Mouse (Mus musculus): ENCODE measurements around the gene Lrfn4.
"Not testable (repeated sequence)": the region's sequence is repeated elsewhere in the genome, so short reads cannot be mapped to it uniquely, and the experiment has no call there.

The Lrfn4 gene

DNA sequence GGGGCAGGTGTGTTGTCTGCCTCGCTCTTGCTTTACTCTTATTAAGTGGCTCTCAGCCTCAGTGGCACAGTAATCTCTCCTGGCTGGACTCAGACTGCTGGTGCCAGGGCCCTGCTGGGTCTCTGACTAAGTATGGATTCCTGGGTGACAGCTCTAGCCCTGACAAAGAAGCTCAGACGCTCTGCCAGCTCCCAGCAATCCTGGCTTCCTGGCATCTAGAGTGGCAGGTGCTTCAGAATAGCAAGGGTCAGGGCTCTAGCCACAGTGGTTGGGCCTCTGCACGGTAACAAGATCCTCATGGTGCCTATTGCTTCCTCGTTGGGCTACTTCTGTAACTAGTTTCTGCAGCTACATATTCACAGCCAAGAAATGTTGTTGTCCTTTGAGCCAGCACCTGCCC, 5.4 kb downstream of the Lrfn4 start:
- in situ Hi-C loops (cut with MseI, MboI): no loop called here

DNA sequence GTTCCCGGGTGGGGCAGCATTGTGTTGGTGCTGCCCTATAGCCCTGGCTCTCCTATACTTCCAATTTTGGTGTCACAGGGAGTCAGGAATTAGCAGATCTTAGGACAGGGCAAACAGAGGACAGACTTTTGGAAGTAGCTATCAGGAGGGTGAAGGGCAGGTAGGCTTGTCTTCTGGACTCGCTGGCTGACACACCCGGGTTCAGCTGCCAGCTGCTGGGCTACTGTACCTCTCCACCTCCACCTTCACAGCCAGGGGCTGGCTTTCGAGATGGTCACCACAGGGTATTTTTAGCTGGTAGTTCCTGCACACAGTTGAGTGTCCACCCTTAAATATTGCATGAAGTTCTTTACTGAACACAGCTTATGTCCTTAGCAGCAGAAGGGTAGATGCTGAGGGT, 7.0 kb downstream of the Lrfn4 start:
- in situ Hi-C loops (cut with MseI, MboI): no loop called here

DNA sequence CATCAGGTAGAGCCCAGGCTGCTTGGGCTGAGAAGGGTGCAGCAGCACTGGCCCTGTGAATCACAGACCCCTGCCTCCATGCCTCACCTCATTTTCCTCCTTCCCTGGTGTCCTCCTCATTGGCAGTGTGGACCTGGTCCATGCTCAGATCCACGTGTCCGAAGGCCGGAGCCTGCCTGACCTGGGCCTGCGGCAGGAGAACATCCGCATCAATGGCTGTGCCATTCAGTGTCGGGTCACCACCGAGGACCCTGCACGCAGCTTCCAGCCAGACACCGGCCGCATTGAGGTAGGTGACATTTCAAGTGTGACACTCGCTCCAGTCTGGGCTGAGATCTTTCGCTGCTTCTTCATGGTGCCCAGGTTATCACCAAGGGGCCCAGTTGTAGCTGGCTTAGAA, 8.1 kb downstream of the Lrfn4 start:
- in situ Hi-C loops (cut with MseI, MboI): no loop called here

DNA sequence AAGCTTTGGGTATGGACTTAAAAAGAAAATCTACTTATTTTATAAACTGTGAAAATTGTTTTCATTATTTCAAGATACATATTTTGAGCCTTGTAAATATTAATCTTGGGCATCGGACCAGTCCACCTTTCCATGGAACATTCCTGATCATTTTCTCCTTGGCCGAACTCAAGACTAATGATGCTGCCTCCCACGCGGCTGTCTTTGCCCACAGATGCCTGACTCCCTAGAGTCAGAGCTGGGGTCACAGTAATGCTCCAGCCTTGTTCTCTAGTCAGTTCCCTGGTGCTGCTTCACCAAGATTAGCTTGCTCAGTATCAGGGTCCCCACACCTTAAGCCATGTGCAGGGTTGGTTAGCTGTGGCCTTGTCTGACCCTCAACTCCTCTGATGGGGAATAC, 9.8 kb downstream of the Lrfn4 start:
- in situ Hi-C loops (cut with MseI, MboI): no loop called here

DNA sequence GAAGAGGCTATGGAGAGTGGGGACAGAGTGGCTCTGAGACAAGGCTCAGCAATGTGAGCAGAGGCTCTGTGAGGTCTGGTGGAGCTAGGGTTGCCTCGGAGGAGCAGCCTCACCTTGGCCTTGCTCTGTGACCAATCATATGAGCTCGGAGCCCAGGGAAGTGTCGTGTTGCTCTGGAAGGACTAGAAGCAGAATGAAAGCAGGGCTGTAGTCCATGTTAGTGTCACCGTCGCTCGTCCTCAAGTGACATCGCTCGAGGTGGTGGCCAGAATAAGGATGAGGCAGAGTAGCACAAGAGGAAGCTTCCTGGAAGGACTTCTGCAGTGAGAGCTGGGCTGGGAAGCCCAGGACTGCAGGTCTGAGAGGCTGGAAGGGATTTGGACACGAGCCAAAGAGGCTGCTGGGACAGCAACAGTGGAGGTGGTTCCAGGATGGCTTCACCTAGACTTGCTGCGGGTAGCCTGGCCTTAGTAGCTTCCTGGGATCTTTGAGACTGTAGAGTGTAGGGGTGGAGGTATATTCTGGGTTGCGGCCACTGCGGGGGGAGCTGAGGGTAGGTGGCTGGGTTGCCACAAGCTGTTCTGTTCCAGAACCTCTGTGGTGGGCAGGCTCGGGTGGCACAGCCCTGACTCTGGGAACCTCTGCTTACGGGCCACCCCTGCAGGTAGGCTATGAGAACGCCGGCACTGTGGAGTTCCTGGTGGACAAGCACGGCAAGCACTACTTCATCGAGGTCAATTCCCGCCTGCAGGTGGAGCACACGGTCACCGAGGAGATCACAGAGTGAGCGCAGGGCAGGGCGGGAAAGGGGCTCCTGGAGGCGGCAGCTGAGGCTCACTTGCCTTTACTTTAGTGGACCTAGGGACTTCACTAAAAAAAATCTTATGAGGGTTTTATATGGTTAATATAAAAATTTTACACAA, 11.4 kb downstream of the Lrfn4 start:
- in situ Hi-C loops (cut with MseI, MboI): no loop called here

DNA sequence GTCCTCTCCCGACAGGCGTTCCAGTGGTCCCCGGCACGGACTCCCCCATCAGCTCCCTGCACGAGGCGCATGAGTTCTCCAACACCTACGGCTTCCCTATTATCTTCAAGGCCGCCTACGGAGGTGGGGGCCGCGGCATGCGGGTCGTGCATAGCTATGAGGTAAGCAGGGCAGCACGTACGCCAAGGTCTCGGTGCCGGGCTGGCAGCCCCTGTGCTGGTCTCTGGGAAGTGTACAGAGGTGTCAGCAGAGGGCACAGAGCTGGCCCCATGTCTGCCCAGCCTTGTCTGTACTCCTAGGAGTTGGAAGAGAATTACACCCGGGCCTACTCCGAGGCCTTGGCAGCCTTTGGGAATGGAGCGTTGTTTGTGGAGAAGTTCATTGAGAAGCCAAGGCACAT, 13.0 kb downstream of the Lrfn4 start:
- in situ Hi-C loops (cut with MseI, MboI): no loop called here

DNA sequence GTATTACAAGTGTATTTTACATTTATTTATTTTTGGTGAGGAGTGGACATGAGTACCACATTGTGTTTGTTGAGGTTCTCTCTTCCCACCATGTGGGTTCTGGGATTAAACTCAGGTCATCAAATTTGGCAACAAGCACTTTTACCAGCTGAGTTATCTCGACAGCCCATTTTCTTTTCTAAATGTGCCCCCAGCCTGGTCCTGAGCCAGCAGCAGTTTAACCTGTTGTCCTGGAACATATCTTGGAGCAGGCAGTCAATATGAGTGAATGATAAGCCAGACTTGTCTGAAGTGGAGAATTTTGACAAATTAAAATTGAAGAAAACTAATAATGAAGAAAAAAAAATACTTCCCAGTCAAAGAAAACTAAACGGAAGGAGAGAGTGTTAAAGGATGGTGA, 19.4 kb downstream of the Lrfn4 start:
- in situ Hi-C loops (cut with MseI, MboI): no loop called here

DNA sequence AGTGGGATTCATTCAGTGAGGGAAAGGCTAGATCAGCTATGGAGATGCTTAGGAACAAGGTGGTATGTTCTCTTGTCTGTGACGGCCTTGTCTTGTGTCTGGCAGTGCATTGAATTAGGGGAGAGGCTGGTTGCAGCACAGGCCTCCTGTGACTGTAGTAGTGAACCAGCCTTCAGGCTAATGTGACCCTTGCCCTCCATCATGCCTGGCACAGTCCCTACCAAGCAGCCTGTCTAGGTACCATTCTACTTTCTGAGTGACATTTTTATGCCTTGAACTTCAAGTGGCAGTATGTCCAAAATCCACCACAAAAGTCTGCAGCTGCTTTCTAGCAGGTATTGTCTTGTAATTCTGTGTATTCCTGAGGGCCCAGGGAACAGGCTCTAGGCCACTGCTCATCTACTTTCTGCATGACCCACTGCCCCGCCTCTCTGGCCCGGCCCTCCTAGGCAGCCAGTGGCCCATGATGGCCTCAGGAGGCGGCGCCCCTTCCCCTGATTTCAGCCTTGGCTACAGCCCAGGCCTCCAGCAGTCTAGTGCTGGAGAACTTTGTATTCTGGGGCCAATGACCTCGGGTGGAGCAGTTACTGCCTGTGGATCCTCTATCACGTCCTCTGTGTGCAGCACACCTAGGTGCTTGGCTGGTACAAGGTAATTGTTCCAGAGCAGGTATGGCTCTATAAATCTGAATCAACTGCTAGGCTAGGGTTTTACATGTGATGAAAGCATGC, 21.5 kb downstream of the Lrfn4 start:
- in situ Hi-C loops (cut with MseI, MboI): no loop called here

DNA sequence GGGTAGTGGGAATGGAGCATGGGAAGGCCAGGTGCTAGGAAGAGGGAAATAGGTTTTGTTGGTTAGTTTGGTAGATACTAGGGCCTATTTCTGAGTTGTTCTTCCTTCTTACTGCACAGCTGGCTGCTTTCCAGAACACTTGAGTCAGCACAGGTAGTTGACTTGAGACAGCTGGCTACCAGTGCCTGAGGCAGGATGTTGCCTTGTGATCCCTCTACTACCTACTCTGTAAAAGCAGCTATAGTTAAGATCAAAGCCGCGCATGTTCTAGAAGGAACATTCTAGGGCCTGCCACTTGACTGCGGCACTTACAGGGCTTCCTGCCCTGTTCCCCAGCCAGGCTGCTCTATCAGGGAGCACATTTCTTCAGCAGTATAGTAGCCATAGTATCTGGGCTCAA, 25.4 kb downstream of the Lrfn4 start:
- in situ Hi-C loops (cut with MseI, MboI): no loop called here

DNA sequence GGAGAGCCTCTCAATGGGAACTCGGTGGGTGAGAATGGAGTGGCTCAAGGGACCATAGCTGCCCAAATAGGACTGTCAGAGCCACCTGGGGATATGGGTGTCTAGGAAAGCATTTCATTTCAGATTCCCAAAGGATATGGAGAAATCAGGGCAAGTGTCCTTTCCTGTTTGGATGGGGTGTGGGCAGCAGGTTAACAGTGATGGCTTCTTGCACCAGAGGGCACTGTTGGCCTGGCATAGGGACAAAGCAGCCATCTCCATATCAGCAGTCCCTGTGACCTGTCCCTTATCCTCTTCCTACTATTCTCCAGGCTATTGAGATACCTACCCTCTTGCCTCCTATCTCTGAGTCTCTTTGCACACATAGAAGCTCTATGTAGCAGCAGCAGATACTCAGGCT, 26.4 kb downstream of the Lrfn4 start:
- in situ Hi-C loops (cut with MseI, MboI): no loop called here

DNA sequence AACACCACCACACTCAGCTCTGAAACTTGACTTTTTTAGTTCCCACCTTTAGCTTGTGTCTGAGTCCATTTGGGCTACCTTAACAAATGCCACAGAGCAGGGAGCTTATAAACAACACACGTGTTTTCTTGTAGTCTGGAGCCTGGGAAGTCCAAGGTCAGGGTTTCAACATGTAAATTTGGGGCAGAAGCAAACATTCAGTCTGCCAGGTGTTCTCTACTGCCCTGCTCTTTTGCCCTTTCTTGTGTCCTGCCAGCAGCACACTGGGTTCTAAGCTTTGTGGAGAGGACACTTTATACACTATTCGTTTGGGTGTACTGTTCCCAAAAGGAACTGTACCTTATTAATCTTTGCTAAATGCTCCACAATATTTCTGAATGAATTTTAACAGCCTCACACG, 27.0 kb downstream of the Lrfn4 start:
- in situ Hi-C loops (cut with MseI, MboI): no loop called here

DNA sequence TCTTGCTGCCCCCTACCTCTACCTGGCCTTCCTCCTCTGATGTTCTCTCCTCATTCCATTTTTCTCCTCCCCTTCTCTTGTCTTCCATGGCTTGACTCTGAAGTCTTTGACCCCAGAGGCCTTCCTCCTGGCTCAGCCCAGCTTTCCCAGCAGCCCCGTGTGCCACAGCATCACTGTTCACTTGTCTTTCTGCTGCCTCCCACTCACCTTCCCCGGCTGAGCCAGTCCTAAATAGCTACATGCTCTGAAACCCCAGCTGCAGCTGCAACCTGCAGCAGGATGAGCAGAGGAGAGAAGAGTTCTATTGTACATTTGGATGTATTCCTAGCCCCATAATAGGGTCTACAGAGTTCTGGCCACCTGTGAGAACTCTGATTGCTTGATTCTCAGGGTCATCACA, 28.0 kb downstream of the Lrfn4 start:
- in situ Hi-C loops (cut with MseI, MboI): no loop called here

DNA sequence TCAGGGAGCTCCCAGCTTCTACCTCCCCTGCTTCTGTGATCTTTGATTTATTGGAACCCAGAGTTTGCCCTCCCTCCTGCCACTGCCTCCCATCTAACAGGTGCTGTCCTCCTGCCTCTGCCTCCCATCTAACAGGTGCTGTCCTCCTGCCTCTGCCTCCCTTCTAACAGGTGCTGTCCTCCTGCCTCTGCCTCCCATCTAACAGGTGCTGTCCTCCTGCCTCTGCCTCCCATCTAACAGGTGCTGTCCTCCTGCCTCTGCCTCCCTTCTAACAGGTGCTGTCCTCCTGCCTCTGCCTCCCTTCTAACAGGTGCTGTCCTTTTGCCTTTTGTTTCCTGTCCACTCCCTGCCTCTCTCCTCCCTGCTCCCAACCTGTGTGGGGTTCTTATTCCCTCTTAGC, 28.7 kb downstream of the Lrfn4 start:
- in situ Hi-C loops (cut with MseI, MboI): not testable (repeated sequence)

DNA sequence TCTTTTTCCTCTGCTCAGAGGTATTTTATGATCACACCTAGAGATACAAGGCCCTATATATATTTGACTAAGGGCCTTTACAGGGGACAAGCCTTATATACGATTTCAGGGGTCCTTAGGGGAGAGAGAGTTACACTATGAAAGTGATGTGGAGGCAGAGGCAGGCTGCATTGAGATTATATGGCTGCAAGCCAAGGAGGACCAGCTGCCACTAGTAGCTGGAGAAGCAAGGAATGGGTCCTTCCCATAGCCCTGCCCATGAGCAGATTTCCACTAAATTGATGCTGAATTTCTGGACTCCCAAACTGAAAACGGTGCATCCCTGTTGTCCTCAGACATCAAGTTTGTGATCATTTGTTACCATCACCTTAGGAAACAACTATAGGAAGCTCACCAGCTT, 31.6 kb downstream of the Lrfn4 start:
- in situ Hi-C loops (cut with MseI, MboI): no loop called here

DNA sequence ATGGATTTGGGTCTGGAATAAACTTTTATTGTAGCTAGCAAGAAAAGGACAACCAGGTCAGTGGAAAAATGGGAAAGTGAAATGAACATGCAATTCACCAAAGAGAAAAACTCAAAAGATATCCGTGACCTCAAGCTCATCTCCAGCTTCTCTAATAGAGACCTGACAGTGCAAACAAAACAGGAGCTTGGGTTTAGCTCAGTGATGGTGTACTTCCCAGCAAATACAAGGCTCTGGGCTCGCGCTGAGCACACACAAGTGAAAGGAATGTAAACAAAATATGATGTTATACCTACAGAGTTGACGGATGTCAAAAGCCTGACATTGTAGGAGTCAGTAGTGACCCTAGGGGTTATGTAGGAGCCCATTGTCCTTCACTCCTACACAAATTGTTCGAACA, 36.2 kb downstream of the Lrfn4 start:
- in situ Hi-C loops (cut with MseI, MboI): no loop called here

DNA sequence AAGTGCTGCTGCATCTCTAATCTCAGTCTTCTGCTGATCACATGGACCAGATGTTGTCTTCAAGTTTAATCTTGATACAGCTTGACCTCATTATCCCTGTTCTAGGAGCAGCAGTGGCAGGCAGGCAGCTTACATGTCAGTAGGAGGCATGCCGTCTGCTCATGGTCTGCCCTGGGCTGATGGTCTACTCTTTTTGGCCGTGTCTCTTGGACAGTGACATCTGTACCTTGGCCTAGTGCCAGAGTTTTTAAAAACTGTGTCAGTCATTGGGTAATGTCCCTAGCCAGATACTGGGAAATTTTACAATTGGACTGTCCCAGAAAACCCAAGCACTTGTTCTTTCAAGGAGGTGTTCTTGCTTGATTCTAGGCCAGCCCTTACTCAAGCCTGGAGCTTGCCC, 36.7 kb downstream of the Lrfn4 start:
- in situ Hi-C loops (cut with MseI, MboI): no loop called here

DNA sequence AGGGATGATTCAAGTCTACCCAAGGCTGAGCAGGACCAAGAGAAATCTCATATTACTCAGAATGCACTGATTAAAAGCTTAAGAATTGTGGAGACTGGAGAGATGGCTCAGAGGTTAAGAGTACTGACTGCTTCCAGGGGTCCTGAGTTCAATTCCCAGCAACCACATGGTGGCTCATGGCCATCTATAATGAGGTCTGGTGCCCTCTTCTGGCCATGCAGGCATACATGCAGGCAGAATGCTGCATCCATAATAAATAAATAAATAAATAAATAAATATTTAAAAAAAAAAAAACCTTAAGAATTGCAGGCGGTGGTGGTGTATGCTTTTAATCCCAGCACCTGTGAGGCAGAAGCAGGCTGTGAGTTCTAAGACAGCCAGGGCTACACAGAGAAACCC, 42.2 kb downstream of the Lrfn4 start:
- in situ Hi-C loops (cut with MseI, MboI): no loop called here

DNA sequence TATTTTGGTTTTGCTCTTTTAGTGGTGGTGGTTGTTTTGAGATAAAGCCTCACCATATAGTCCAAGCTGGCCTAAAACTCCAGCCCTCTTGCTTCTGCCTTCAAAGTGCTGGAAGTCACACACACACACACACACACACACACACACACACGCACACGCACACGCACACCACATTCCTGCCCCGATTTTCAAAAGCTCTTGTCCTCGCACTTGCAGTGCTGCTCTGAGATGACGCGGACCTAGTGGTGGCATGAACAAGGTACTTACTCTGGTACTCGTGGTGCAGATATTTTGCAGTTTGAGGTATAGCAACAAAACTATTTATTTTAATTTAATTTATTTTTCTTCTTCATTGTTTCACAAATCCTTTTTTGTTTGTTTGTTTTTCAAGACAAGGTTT, 43.0 kb downstream of the Lrfn4 start:
- in situ Hi-C loops (cut with MseI, MboI): no loop called here

DNA sequence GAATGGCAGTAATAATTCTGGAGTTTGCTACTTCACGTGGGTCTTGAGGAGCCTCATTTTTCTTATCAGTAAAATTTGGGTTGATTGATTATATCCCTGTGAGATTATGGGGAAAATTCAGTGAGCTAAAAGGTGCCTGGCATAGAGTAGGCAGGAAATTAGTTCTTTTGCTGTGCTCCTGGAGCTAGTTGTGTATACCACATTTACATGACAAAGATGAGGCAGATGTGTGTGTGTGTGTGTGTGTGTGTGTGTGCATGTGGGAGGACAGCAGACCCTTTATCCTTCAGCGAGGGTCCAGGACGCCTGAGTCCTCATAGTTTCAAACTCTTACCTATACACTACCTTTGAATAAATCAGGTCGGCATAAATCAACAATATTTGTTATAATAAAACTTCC, 43.4 kb downstream of the Lrfn4 start:
- in situ Hi-C loops (cut with MseI, MboI): no loop called here

DNA sequence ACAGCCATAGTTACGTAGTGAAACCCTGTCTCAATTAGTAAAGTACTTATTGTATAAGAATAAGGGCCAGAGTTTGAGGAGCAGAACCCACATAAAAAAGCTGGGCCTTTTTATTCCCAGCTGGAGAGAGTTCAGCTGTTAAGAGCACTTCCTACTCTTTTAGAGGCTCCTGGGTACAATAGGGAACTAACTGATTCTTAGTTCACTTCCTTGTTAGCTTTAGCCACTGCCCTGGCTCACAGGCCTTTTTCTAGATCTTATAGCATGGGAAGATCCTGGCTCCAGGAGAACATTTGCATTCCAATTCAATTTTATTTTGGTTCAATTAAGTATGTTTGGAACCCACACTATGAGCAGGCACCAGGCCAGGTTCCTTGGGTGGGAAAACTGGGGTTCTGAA, 43.8 kb downstream of the Lrfn4 start:
- in situ Hi-C loops (cut with MseI, MboI): no loop called here

DNA sequence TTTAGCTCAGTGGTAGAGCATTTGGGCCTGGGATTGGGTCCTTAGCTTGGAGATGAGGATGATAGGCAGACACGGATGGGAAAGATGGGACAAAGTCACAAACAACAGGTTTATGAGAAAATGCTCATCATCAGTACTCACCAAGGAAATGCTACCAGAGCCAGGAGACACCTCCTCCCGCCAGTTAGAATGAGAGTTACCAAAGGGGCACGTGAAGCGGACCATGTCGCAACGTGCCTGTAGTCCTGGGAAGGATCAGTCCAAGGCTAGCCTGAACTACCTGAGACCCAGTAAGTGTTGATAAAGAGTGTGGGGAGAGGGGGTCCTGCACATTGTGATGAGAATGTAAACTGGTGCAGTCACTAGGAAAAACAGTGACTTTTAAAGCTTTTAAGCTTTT, 44.7 kb downstream of the Lrfn4 start:
- in situ Hi-C loops (cut with MseI, MboI): no loop called here

DNA sequence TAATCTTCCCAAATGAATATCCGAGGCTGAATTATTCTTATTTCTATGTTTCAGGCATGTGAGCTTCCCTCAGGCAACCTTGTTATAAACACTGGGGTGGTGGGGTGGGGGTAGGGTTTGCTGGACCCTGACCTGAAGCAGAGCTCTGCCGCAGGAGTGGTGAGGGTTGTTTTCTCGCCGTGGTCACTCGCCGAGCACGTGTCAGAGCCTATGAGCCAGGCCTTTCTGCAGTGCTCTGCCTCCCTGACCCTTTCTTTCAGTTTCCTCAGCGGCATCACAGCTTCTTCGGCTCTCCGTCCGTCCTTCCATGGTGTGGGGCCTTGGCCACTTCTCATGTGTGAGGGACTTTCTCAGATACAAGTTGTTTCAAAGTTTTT, 45.2 kb downstream of the Lrfn4 start:
- in situ Hi-C loops (cut with MseI, MboI): no loop called here

Measured in mouse trophoblast stem cell (cell line).